Mouse (Mus musculus) left cerebral cortex, adult 2 months (tissue): ENCODE results near the gene Bcl2l14. TPM values are rescaled to one million over a fixed set of nuclear protein-coding genes. Genes with fewer than 3 reads are reported as not detected.

Source experiments
- DNase-seq, 2 experiments: peaks; one replicate each; pipeline ENCODE4 v3.0.0; 2021 to 2022; ENCODE audit warnings: low spot score in 2 of 2, mixed read lengths in 1 of 2; ENCODE audit errors: extremely low spot score in 1 of 2
- H3K27ac ChIP-seq: fragments of 200-600 bp; 2 replicates; pipeline ENCODE4 v1.8.1; 2022
- H3K4me3 ChIP-seq: fragments of 200-600 bp; 2 replicates; pipeline ENCODE4 v1.8.1; 2022
- CTCF ChIP-seq: fragments of 200-600 bp; IDR thresholded peaks from 2 replicates; pipeline ENCODE4 v1.8.1; 2022; ENCODE audit warnings: antibody characterized with exemption, mild to moderate bottlenecking, moderate library complexity
- intact Hi-C: fragments of 180-260 bp; cut with DNase I; formaldehyde crosslinking; loops from one replicate; pipeline ENCODE4 v1.15.1; 2025
- total RNA-seq, 2 experiments: library from RNA; stranded (reverse); gene quantifications; 2 replicates each; pipeline ENCODE4 v1.2.3; 2021

Gene Bcl2l14
- total RNA-seq, 2 experiments from 2014 or later, result not detected

DNA sequence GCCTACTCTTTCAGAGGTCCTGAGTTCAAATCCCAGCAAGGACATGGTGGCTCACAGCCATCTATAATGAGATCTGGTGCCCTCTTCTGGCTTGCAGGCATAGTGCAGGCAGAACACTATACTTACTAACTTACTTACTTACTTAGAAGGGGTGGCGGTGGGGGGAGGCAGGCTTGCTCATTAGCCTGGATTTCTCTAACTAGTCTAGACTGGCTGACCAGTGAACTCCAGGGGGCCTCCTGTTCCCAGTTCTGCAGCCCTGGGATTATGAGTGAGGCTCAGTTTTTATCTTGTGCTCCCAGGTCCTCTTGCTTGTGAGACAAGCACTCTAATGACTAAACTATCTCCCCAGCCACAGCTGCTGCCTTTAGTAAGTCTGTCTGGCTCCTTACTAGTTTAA lies 58.0 kb downstream of the Bcl2l14 start:
- intact Hi-C loops, result no loop called here
- DNase-seq, result no peak

DNA sequence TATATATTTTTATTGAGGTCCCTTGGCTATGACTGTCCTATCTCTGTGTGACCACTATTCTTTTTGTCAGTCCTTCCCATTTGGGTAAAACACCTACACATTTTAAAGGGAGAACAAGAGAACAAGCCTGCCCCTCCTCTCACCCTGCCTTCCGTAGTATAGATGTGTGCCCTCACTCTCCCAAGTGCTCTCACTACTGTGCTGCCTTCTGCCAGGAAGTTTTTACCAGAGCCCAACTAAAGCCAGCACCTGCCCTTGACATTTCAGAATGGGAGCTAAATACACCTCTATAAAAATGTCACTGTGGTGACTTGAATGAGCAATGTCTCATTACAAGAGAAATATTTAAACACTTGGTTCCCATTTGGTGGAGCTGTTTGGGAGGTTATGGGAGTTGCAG lies 62.3 kb downstream of the Bcl2l14 start:
- intact Hi-C loops, result no loop called here
- no peak for TF ChIP-seq CTCF
- Histone ChIP-seq H3K4me3 (no peak overlapping the region), H3K27ac (no peak overlapping the region)
- DNase-seq, result no peak

More for the DNA sequence above, 58.0 kb downstream of the Bcl2l14 start:
- TF ChIP-seq CTCF, result peak; percentile 46
- no peak overlapping the region for H3K4me3 ChIP-seq
- no peak overlapping the region for H3K27ac ChIP-seq

DNA sequence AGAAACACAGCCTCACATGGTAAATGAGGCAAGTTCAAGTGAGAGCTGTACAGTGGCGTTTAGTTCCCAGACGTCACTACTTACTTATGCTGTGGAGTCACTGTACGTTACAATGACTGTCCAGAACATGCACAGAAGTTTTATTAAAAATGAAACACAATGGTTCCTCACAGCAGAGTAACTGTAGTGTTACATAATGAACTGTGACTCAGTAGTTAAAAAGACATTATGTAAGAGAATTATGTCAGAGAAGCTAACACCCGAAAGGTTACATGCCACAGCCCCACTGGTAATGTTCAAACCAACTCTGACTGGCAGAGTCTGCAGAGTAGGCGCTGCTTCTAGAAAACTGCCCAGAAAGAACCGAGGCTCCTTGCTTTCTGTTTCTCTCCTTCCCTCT lies 65.1 kb downstream of the Bcl2l14 start:
- intact Hi-C loops, result no loop called here
- no peak for DNase-seq
- no peak overlapping the region for H3K27ac ChIP-seq
- no peak for TF ChIP-seq CTCF
- H3K4me3 ChIP-seq, result no peak overlapping the region

DNA sequence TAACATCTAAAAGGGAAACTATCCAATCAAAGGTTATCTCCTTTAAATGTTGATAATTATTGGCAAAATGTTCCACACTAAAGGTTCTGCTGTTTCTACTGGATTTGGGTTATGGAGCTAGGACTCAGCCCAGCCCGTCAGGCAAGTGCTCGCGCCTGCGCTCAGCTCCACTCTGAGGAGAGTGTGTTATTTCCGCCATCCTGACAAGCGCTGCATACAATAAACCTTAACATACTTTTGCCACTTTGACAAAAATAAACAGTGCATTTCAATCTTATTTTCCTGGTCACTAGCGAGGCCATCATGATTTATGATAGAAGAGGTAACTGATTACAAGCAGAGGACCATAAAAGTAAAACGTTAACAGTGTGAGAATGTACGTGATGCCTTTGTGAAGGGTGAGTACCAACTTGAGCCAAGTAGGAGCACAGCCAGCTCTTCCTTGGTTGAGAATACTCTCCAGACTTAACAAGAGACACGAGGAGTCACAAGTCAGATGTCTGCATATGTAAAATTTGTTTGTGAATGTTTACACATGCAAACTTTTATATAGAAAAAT lies 70.6 kb downstream of the Bcl2l14 start:
- no peak for DNase-seq
- intact Hi-C loops, result loop anchor here (5.0 kb wide), 1 partner anchor 141 kb away; no protein-coding TSS in a partner anchor
- no peak overlapping the region for H3K27ac ChIP-seq
- no peak for TF ChIP-seq CTCF
- H3K4me3 ChIP-seq, result no peak overlapping the region

DNA sequence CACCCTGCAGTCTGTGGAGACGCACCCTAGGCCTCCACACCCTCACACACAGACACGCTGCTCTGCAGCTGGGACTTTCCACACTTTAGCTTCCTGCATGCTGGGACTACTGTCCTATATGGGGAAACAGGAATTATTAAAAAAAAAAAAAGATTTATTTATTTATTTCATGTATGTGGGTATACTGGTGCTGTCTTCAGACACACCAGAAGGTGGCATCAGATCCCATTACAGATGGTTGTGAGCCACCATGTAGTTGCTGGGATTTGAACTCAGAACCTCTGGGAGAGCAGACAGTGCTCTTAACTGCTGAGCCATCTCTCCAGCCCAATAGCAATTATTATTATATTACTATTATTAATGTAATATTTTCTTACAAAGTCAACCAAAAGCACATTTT lies 73.2 kb downstream of the Bcl2l14 start:
- no peak for DNase-seq
- intact Hi-C loops, result loop anchor here (5.0 kb wide), 1 partner anchor 138 kb away; no protein-coding TSS in a partner anchor
- peak; percentile 35 for TF ChIP-seq CTCF
- H3K27ac ChIP-seq, result no peak overlapping the region
- no peak overlapping the region for H3K4me3 ChIP-seq

DNA sequence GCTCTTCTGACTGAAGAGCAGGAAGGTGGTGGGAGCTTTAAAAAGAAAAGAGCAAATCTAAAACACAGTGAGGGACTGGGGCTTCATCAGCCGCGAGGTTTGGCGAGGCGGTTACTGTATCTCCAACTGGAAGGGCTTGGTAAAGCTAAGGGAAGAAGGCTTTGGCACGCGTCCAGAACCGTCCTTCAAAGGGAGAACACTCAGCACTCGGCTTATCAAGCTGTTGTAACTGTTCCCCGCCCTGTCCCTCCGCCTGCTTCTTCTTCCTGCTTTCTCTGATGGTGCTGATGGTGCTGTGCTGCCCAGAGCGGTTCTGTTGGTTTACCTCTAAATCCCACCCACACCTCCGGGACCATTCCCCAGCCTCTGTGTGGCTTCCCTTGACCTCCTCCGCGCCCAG lies 74.7 kb downstream of the Bcl2l14 start:
- DNase-seq, result peak; percentile 31 to 34
- TF ChIP-seq CTCF, result no peak
- intact Hi-C loops, result no loop called here
- Histone ChIP-seq H3K4me3 (no peak overlapping the region), H3K27ac (no peak overlapping the region)

DNA sequence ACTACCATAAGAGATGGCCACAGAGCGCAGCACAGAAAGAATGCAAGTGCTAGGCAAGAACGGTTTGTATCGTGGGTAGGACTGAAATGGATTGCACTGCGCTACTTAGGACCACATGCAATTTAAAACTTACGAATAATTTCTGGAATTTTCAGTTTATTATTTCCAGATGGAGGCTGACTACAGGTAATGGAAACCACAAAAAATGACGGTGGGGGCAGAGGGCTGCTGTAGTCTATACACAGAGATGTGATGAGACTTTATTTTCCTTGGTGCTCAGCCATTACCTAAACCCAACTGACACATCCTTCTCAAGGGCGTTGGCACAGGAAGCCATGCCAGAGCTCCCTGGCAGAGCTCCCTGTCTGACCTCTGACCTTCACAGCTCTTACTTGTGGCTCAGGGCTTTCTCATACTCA lies 77.0 kb downstream of the Bcl2l14 start:
- DNase-seq, result no peak
- intact Hi-C loops, result no loop called here

DNA sequence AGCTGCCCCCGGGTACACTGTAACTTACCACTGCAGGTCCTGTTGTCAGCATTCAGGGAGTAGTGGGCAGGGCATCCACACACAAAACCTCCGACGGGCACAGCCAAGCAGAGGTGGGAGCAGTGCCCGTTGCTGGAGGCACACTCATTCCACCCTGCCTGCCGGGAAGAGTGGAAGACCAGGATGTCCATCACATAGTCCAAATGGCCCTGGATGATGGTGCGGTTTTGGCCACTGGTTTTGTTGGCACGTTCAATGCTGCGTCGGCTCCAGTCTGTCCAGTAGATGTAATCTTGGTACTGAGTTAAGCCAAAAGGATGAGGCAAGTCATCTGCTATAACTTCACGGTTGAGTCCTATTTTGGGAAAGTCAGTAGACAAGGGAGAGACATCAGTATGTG lies 83.4 kb downstream of the Bcl2l14 start:
- no peak overlapping the region for H3K27ac ChIP-seq
- DNase-seq, result no peak
- no peak overlapping the region for H3K4me3 ChIP-seq
- intact Hi-C loops, result no loop called here
- no peak for TF ChIP-seq CTCF

More for the DNA sequence above, 77.0 kb downstream of the Bcl2l14 start:
- Histone ChIP-seq H3K4me3 (no peak overlapping the region), H3K27ac (no peak overlapping the region)
- no peak for TF ChIP-seq CTCF

DNA sequence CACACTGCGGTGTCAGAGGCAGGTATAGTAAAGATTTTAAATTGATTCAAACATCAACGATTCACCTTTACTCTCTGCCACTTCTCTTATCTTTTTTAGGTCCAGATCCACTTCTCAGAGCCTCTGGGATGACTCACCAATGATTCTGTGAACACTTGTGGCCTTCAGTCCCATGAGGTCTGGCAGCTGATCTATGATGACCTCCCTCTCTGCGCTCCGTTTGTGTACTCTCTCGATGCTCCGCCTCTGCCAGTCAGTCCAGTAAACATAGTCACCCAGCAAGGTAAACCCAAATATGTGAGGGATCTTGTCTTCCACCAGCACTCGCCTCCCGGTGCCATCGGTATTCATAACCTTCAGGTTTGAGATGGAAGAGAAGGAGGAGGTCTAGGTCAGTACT lies 90.2 kb downstream of the Bcl2l14 start:
- no peak for DNase-seq
- no peak for TF ChIP-seq CTCF
- Histone ChIP-seq H3K4me3 (no peak overlapping the region), H3K27ac (no peak overlapping the region)
- intact Hi-C loops, result no loop called here

Other genes with a start within 250 kb of the Bcl2l14 start
- 10 to 100 TPM; 47.2 to 48.0 TPM for gene Lrp6, start 170.6 kb downstream of the Bcl2l14 start, total RNA-seq
- 10 to 100 TPM; 11.5 to 12.7 TPM for gene Mansc1, start 236.2 kb downstream of the Bcl2l14 start, total RNA-seq
- 10 to 100 TPM; 34.1 to 37.6 TPM for gene Borcs5, start 243.2 kb downstream of the Bcl2l14 start, total RNA-seq